Mouse (Mus musculus): ENCODE results near the gene Gm13889. TPM values are rescaled to one million over a fixed set of nuclear protein-coding genes. Genes with fewer than 3 reads are reported as not detected.
A peak's percentile ranks its signal among the peaks of the same experiment; 100 is the strongest.

The Gm13889 gene
- 5.2 and 6.1 TPM in 2 replicates for polyA plus RNA-seq (2015; fragmentation: Nextera tagmentation; extraction: Ambion mirVana)

- peak within 1 kb of the TSS; percentile 52 for H3K4me3 ChIP-seq (ENCODE audit: low read depth, low read length)
- H3K4me1 ChIP-seq (ENCODE audit: insufficient read depth), result peaks cover 2% of the 10 kb centered on the region; the same call in 1 of the 2 replicates
- no peaks in the 10 kb centered on the region for H3K9me3 ChIP-seq (ENCODE audit: low read length)
- peaks cover 51% of the 10 kb centered on the region for H3K27me3 ChIP-seq (ENCODE audit: insufficient read depth, low read length)
- H3K9ac ChIP-seq (replicated peaks), result peak within 1 kb of the TSS; percentile 62
- ATAC-seq (peak; percentile 43; the same call in 1 of the 2 replicates), DNase-seq (peak; percentile 54)
- H3K27ac ChIP-seq (ENCODE audit: low read depth), result peak within 1 kb of the TSS; percentile 51
- TF ChIP-seq EP300 (IDR thresholded peaks at IDR 0.05; ENCODE audit: low read depth), result no peak
- TF ChIP-seq CTCF (IDR thresholded peaks at IDR 0.05; ENCODE audit: low read depth), result no peak
- peak within 1 kb of the TSS; percentile 65 for H3K4me2 ChIP-seq (ENCODE audit: low read depth, low read length)
- no peaks in the 10 kb centered on the region for H3K36me3 ChIP-seq (replicated peaks; ENCODE audit: insufficient read depth, low read length)
- WGBS (ENCODE audit: insufficient replicate concordance), result 9% methylated on average over 61 of the region's 62 CpGs
Measured at GRCm38 (mm10) chr2:93956908-93957784, at the start of gene Gm13889. Gm13889 (minus strand) TSS chr2:93957201.

- H3K4me2 ChIP-seq (ENCODE audit: low read depth, low read length), result no peak overlapping the region
- TF ChIP-seq CTCF (IDR thresholded peaks at IDR 0.05; ENCODE audit: low read depth) (peak; percentile 95), EP300 (IDR thresholded peaks at IDR 0.05; ENCODE audit: low read depth) (no peak)
- WGBS (ENCODE audit: insufficient replicate concordance), result 12% methylated on average over 2 of the region's 2 CpGs
Measured at GRCm38 (mm10) chr2:94002331-94002730, 45.3 kb upstream of the Gm13889 start.

GRCm38 (mm10) chr2:94001918-94002317 is 44.9 kb upstream of the Gm13889 start:
- no peak overlapping the region for H3K4me2 ChIP-seq (ENCODE audit: low read depth, low read length)
- H3K9me3 ChIP-seq (ENCODE audit: low read length), result no peaks in the 10 kb centered on the region
- H3K9ac ChIP-seq (replicated peaks), result no peak overlapping the region
- H3K27me3 ChIP-seq (ENCODE audit: insufficient read depth, low read length), result no peaks in the 10 kb centered on the region
- TF ChIP-seq EP300 (IDR thresholded peaks at IDR 0.05; ENCODE audit: low read depth), result no peak
- TF ChIP-seq CTCF (IDR thresholded peaks at IDR 0.05; ENCODE audit: low read depth), result no peak
- DNase-seq (no peak), ATAC-seq (no peak)
- WGBS (ENCODE audit: insufficient replicate concordance), result 73% methylated on average over 4 of the region's 4 CpGs
- peaks cover 73% of the 10 kb centered on the region for H3K36me3 ChIP-seq (replicated peaks; ENCODE audit: insufficient read depth, low read length)
- no peak overlapping the region for H3K4me3 ChIP-seq (ENCODE audit: low read depth, low read length)
- H3K27ac ChIP-seq (ENCODE audit: low read depth), result no peak overlapping the region
- no peaks in the 10 kb centered on the region for H3K4me1 ChIP-seq (ENCODE audit: insufficient read depth)

More at GRCm38 (mm10) chr2:94002331-94002730, 45.3 kb upstream of the Gm13889 start:
- peak; percentile 85 for DNase-seq
- peaks cover 74% of the 10 kb centered on the region for H3K36me3 ChIP-seq (replicated peaks; ENCODE audit: insufficient read depth, low read length)
- no peaks in the 10 kb centered on the region for H3K27me3 ChIP-seq (ENCODE audit: insufficient read depth, low read length)
- H3K9ac ChIP-seq (replicated peaks), result no peak overlapping the region
- no peak overlapping the region for H3K4me3 ChIP-seq (ENCODE audit: low read depth, low read length)
- H3K27ac ChIP-seq (ENCODE audit: low read depth), result no peak overlapping the region
- no peaks in the 10 kb centered on the region for H3K4me1 ChIP-seq (ENCODE audit: insufficient read depth)
- H3K9me3 ChIP-seq (ENCODE audit: low read length), result no peaks in the 10 kb centered on the region
- ATAC-seq, result 0 out of 2 replicates have a peak, but pooled peaks have one; percentile 45

GRCm38 (mm10) chr2:94001411-94001810 is 44.4 kb upstream of the Gm13889 start:
- Histone ChIP-seq H3K4me1 (ENCODE audit: insufficient read depth) (no peaks in the 10 kb centered on the region), H3K27me3 (ENCODE audit: insufficient read depth, low read length) (no peaks in the 10 kb centered on the region), H3K9ac (replicated peaks) (no peak overlapping the region), H3K9me3 (ENCODE audit: low read length) (no peaks in the 10 kb centered on the region), H3K4me3 (ENCODE audit: low read depth, low read length) (no peak overlapping the region), H3K4me2 (ENCODE audit: low read depth, low read length) (no peak overlapping the region), H3K36me3 (replicated peaks; ENCODE audit: insufficient read depth, low read length) (peaks cover 70% of the 10 kb centered on the region), H3K27ac (ENCODE audit: low read depth) (no peak overlapping the region)
- WGBS (ENCODE audit: insufficient replicate concordance), result 81% methylated on average over 6 of the region's 6 CpGs
- no peak for TF ChIP-seq CTCF (IDR thresholded peaks at IDR 0.05; ENCODE audit: low read depth)
- no peak for TF ChIP-seq EP300 (IDR thresholded peaks at IDR 0.05; ENCODE audit: low read depth)
- DNase-seq (no peak), ATAC-seq (no peak)

- peaks cover 65% of the 10 kb centered on the region for H3K36me3 ChIP-seq (replicated peaks; ENCODE audit: insufficient read depth, low read length)
- no peak for DNase-seq
- 89% methylated on average over 6 of the region's 6 CpGs for WGBS (ENCODE audit: insufficient replicate concordance)
Measured at GRCm38 (mm10) chr2:93996254-93996653, 39.3 kb upstream of the Gm13889 start, which contains the start of gene Gm27027. Gm27027 (minus strand) TSS chr2:93996354.

GRCm38 (mm10) chr2:93992810-93993209 is 35.8 kb upstream of the Gm13889 start:
- Histone ChIP-seq H3K27me3 (ENCODE audit: insufficient read depth, low read length) (no peaks in the 10 kb centered on the region), H3K4me3 (ENCODE audit: low read depth, low read length) (no peak overlapping the region), H3K4me2 (ENCODE audit: low read depth, low read length) (no peak overlapping the region), H3K9ac (replicated peaks) (no peak overlapping the region), H3K36me3 (replicated peaks; ENCODE audit: insufficient read depth, low read length) (peaks cover 68% of the 10 kb centered on the region), H3K9me3 (ENCODE audit: low read length) (no peaks in the 10 kb centered on the region), H3K27ac (ENCODE audit: low read depth) (no peak overlapping the region), H3K4me1 (ENCODE audit: insufficient read depth) (no peaks in the 10 kb centered on the region)
- 62% methylated on average over 3 of the region's 3 CpGs for WGBS (ENCODE audit: insufficient replicate concordance)
- ATAC-seq, result no peak
- TF ChIP-seq CTCF (IDR thresholded peaks at IDR 0.05; ENCODE audit: low read depth), result no peak
- TF ChIP-seq EP300 (IDR thresholded peaks at IDR 0.05; ENCODE audit: low read depth), result no peak
- DNase-seq, result no peak

More at GRCm38 (mm10) chr2:93996254-93996653, 39.3 kb upstream of the Gm13889 start, which contains the start of gene Gm27027:
- Histone ChIP-seq H3K9ac (replicated peaks) (no peak within 1 kb of the TSS), H3K4me2 (ENCODE audit: low read depth, low read length) (no peak within 1 kb of the TSS), H3K4me3 (ENCODE audit: low read depth, low read length) (no peak within 1 kb of the TSS), H3K4me1 (ENCODE audit: insufficient read depth) (no peaks in the 10 kb centered on the region), H3K9me3 (ENCODE audit: low read length) (no peaks in the 10 kb centered on the region), H3K27me3 (ENCODE audit: insufficient read depth, low read length) (no peaks in the 10 kb centered on the region), H3K27ac (ENCODE audit: low read depth) (no peak within 1 kb of the TSS)
- no peak for ATAC-seq
- TF ChIP-seq CTCF (IDR thresholded peaks at IDR 0.05; ENCODE audit: low read depth) (no peak), EP300 (IDR thresholded peaks at IDR 0.05; ENCODE audit: low read depth) (no peak)

Data from liver, postnatal 0 days (tissue).